Mouse (Mus musculus): ENCODE measurements around the gene Rnf167.
A peak's percentile ranks its signal among the peaks of the same experiment; 100 is the strongest.

The Rnf167 gene

GRCm38 (mm10) chr11:70646691-70647650 is at the start of gene Rnf167, which contains the start of gene Slc25a11:
Rnf167 (plus strand) TSS chr11:70647235.
Slc25a11 (minus strand) TSS chr11:70647479.
- peak; percentile 100 for DNase-seq (ENCODE audit: low read depth, low spot score)

GRCm38 (mm10) chr11:70597301-70597700 is 49.7 kb upstream of the Rnf167 start:
- DNase-seq (ENCODE audit: low read depth, low spot score), result no peak

- DNase-seq (ENCODE audit: low read depth, low spot score), result no peak
Observed at GRCm38 (mm10) chr11:70598451-70598953, 48.5 kb upstream of the Rnf167 start.

GRCm38 (mm10) chr11:70605024-70605566 is 41.9 kb upstream of the Rnf167 start:
- peak; percentile 86 for DNase-seq (ENCODE audit: low read depth, low spot score)

GRCm38 (mm10) chr11:70606717-70607116 is 40.3 kb upstream of the Rnf167 start:
- no peak for DNase-seq (ENCODE audit: low read depth, low spot score)

GRCm38 (mm10) chr11:70607611-70608010 is 39.4 kb upstream of the Rnf167 start:
- no peak for DNase-seq (ENCODE audit: low read depth, low spot score)

GRCm38 (mm10) chr11:70608381-70609066 is 38.5 kb upstream of the Rnf167 start:
- DNase-seq (ENCODE audit: low read depth, low spot score), result no peak

- DNase-seq (ENCODE audit: low read depth, low spot score), result no peak
Observed at GRCm38 (mm10) chr11:70610752-70611151, 36.3 kb upstream of the Rnf167 start.

- no peak for DNase-seq (ENCODE audit: low read depth, low spot score)
Observed at GRCm38 (mm10) chr11:70612505-70612904, 34.5 kb upstream of the Rnf167 start.

- DNase-seq (ENCODE audit: low read depth, low spot score), result peak; percentile 57
Observed at GRCm38 (mm10) chr11:70615074-70615473, 32.0 kb upstream of the Rnf167 start.

- DNase-seq (ENCODE audit: low read depth, low spot score), result no peak
Observed at GRCm38 (mm10) chr11:70615516-70616093, 31.4 kb upstream of the Rnf167 start, which contains the start of gene 4930544D05Rik. 4930544D05Rik (plus strand) TSS chr11:70615848.

GRCm38 (mm10) chr11:70619101-70619500 is 27.9 kb upstream of the Rnf167 start, which contains the start of gene Chrne:
Chrne (minus strand) TSS chr11:70619216.
- no peak for DNase-seq (ENCODE audit: low read depth, low spot score)

GRCm38 (mm10) chr11:70621972-70622814 is 24.8 kb upstream of the Rnf167 start:
- DNase-seq (ENCODE audit: low read depth, low spot score), result no peak

GRCm38 (mm10) chr11:70623053-70623742 is 23.8 kb upstream of the Rnf167 start:
- peak; percentile 12 for DNase-seq (ENCODE audit: low read depth, low spot score)

GRCm38 (mm10) chr11:70625473-70625872 is 21.6 kb upstream of the Rnf167 start:
- DNase-seq (ENCODE audit: low read depth, low spot score), result peak; percentile 55

- DNase-seq (ENCODE audit: low read depth, low spot score), result no peak
Observed at GRCm38 (mm10) chr11:70626877-70627276, 20.2 kb upstream of the Rnf167 start.

- DNase-seq (ENCODE audit: low read depth, low spot score), result no peak
Observed at GRCm38 (mm10) chr11:70628431-70628830, 18.6 kb upstream of the Rnf167 start.

GRCm38 (mm10) chr11:70629557-70629956 is 17.5 kb upstream of the Rnf167 start:
- DNase-seq (ENCODE audit: low read depth, low spot score), result no peak

- no peak for DNase-seq (ENCODE audit: low read depth, low spot score)
Observed at GRCm38 (mm10) chr11:70630129-70630528, 16.9 kb upstream of the Rnf167 start.

GRCm38 (mm10) chr11:70635601-70636000 is 11.4 kb upstream of the Rnf167 start:
- no peak for DNase-seq (ENCODE audit: low read depth, low spot score)

All from brain, adult 2 months (tissue).